In the genomic region with DNA sequence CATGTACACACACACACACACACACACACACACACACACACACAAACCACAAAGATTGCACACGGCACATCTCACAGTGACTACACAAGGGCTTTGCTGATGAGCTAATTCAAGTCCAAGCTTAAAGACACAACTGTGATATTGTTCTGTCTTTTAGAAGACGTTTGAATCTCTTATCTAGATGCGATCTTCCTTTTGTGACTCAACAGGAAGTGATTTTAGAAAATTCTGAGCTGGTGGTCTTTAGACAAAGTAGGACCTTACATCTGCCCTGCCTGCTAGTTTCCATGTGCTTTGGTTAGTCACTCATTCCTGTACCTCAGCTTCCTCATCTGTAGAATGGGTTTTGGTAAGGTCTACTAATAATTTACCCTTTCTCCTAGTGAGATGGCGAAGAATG, we compare ENCODE assay signal across 23 mouse cellular contexts. TPM values are rescaled to one million over a fixed set of nuclear protein-coding genes. Genes with fewer than 3 reads are reported as not detected.
DNase-seq lines count a peak whose midpoint lies in the region; ATAC-seq lines count a peak whose summit lies in the region.
"Had no signal": no experiment of that assay in that cellular context is flagged by ENCODE, and none has a peak within 500 bp of the region (broad histone marks: within the 10 kb centered on the region; RNA-seq: fewer than 3 reads in every experiment).

No protein-coding gene starts in this region.

- no peaks in the 10 kb centered on the region for H3K27me3 ChIP-seq in midbrain, embryonic 11.5 days (ENCODE audit: control insufficient read depth, insufficient read depth, low read length)
- no peaks in the 10 kb centered on the region for H3K27me3 ChIP-seq in midbrain, embryonic 16.5 days (ENCODE audit: control insufficient read depth, insufficient read depth, low read depth, low read length)
- H3K27me3 ChIP-seq: embryonic facial prominence, embryonic 13.5 days; forebrain, embryonic 12.5 days; heart, embryonic 15.5 days; hindbrain, embryonic 13.5 days; Patski had no signal

- 78% methylated on average over 4 of the region's 4 CpGs for WGBS in midbrain, embryonic 11.5 days
- WGBS in midbrain, embryonic 16.5 days: 86% methylated on average over 4 of the region's 4 CpGs

- no peaks in the 10 kb centered on the region for H3K9me3 ChIP-seq in midbrain, embryonic 11.5 days (ENCODE audit: control insufficient read depth, low read length)
- no peaks in the 10 kb centered on the region; the same call in 1 of the 2 replicates for H3K9me3 ChIP-seq in midbrain, embryonic 16.5 days (replicated peaks; ENCODE audit: control insufficient read depth, low read length, poor library complexity, severe bottlenecking)
- H3K9me3 ChIP-seq: embryonic facial prominence, embryonic 13.5 days; forebrain, embryonic 12.5 days had no signal

- no peak overlapping the region for H3K27ac ChIP-seq in midbrain, embryonic 11.5 days (ENCODE audit: low read depth, low read length)
- no peak overlapping the region for H3K27ac ChIP-seq in midbrain, embryonic 16.5 days (ENCODE audit: low read length)
- H3K27ac ChIP-seq: embryonic facial prominence, embryonic 13.5 days; forebrain, embryonic 12.5 days; heart, adult 2 months; heart, embryonic 15.5 days; hindbrain, embryonic 13.5 days; hindbrain, postnatal 0 days had no signal

- no peak overlapping the region for H3K4me2 ChIP-seq in midbrain, embryonic 11.5 days
- H3K4me2 ChIP-seq in midbrain, embryonic 16.5 days (ENCODE audit: low read length): no peak overlapping the region
- H3K4me2 ChIP-seq: embryonic facial prominence, embryonic 13.5 days; forebrain, embryonic 12.5 days; heart, embryonic 11.5 days; heart, embryonic 15.5 days; hindbrain, embryonic 13.5 days had no signal

- H3K4me3 ChIP-seq in midbrain, embryonic 11.5 days (ENCODE audit: low read depth, low read length): no peak overlapping the region
- H3K4me3 ChIP-seq in midbrain, embryonic 16.5 days (ENCODE audit: low read depth, low read length): no peak overlapping the region
- H3K4me3 ChIP-seq: embryonic facial prominence, embryonic 13.5 days; forebrain, embryonic 12.5 days; heart, adult 2 months; heart, embryonic 15.5 days; hindbrain, embryonic 13.5 days had no signal

- intact Hi-C loops in left cerebral cortex, postnatal 36 days (cut with DNase I): no loop called here

- DNase-seq in midbrain, embryonic 11.5 days (ENCODE audit: low spot score, missing footprints): peak; percentile 37
- peak; percentile 34 for DNase-seq in CD4-positive, CD25-positive, alpha-beta regulatory T cell, adult 2 months (ENCODE audit: low read depth, low spot score)
- DNase-seq in T-cell, adult 2 months (ENCODE audit: low spot score): peak; percentile 16
- DNase-seq in left cerebral cortex, postnatal 36 days (ENCODE audit: low spot score in 2 of 2): no peak
- DNase-seq in right cerebral cortex, postnatal 25 days: no peak
- no peak for DNase-seq in urinary bladder, postnatal 10 days (ENCODE audit: low spot score)
- DNase-seq: adrenal gland, adult 8-10 months; adrenal gland, postnatal 36 days; cerebellum, adult 8-10 months; cerebellum, postnatal 25 days; gastrocnemius, postnatal 10 days; heart, adult 2 months; heart, postnatal 14 days had no signal

- ATAC-seq in midbrain, embryonic 11.5 days (ENCODE audit: low FRiP score): no peak
- no peak for ATAC-seq in midbrain, embryonic 16.5 days
- peak; percentile 50 for ATAC-seq in inflammation-experienced regulatory T-cells, adult 6 months
- ATAC-seq: forebrain, embryonic 16.5 days; hindbrain, postnatal 0 days; Patski had no signal

- H3K4me1 ChIP-seq in midbrain, embryonic 11.5 days (ENCODE audit: control insufficient read depth, insufficient read depth, low read length): no peaks in the 10 kb centered on the region
- peaks cover 9% of the 10 kb centered on the region for H3K4me1 ChIP-seq in midbrain, embryonic 16.5 days (ENCODE audit: control insufficient read depth, insufficient read depth, low read length)
- H3K4me1 ChIP-seq: embryonic facial prominence, embryonic 13.5 days had no signal

- H3K9ac ChIP-seq in midbrain, embryonic 11.5 days (ENCODE audit: low read length): no peak overlapping the region
- no peak overlapping the region for H3K9ac ChIP-seq in midbrain, embryonic 16.5 days (ENCODE audit: low read depth, low read length)
- H3K9ac ChIP-seq: embryonic facial prominence, embryonic 13.5 days; forebrain, embryonic 12.5 days; heart, embryonic 15.5 days; hindbrain, embryonic 13.5 days had no signal

- H3K36me3 ChIP-seq in midbrain, embryonic 11.5 days (ENCODE audit: control insufficient read depth, insufficient read depth, low read length): no peaks in the 10 kb centered on the region
- no peaks in the 10 kb centered on the region for H3K36me3 ChIP-seq in midbrain, embryonic 16.5 days (ENCODE audit: control insufficient read depth, insufficient read depth, low read length)
- H3K36me3 ChIP-seq: embryonic facial prominence, embryonic 13.5 days; forebrain, embryonic 12.5 days; heart, embryonic 15.5 days; hindbrain, embryonic 13.5 days had no signal

RNA-seq across cellular contexts. Expression of gene Tlk1, which starts 49.6 kb away (rescaled TPM):
- 44.6 and 45.2 TPM in 2 replicates for polyA plus RNA-seq in midbrain, embryonic 11.5 days (2014; fragmentation: Nextera tagmentation; extraction: Ambion mirVana)
- polyA plus RNA-seq in midbrain, embryonic 16.5 days (2015; fragmentation: Nextera tagmentation; extraction: Ambion mirVana): 17.2 and 20.6 TPM in 2 replicates
- 10 to 100 TPM; 30.5 to 45.3 (median 44.1) TPM for polyA plus RNA-seq in inflammation-experienced regulatory T-cells, adult 6 months (2017; shearing (Covaris generic))
- 10 to 100 TPM; 82.7 to 94.7 TPM for total RNA-seq in left cerebral cortex, postnatal 36 days (2021)

Comparison
In these comparisons a context has a peak if more than half of its experiments do, and no peak if none do; other contexts are left out.
1. DNase-seq: peak in midbrain, embryonic 11.5 days (single experiment), CD4-positive, CD25-positive, alpha-beta regulatory T cell, adult 2 months (single experiment) and T-cell, adult 2 months (single experiment); none in left cerebral cortex, postnatal 36 days (0 of 2), right cerebral cortex, postnatal 25 days (single experiment) and urinary bladder, postnatal 10 days (single experiment).